Mouse (Mus musculus) midbrain, postnatal 0 days (tissue): ENCODE data around the gene Nr1h4. TPM values are rescaled to one million over a fixed set of nuclear protein-coding genes. Genes with fewer than 3 reads are reported as not detected.
A peak's percentile ranks its signal among the peaks of the same experiment; 100 is the strongest.

Experiments used
- ATAC-seq: fragments of 200-750 bp; cut with Nextera tagmentation; 2 replicates; pipeline ENCODE4 v1.8.0; 2017; ENCODE audit warnings: moderate number of reproducible peaks, mild to moderate bottlenecking, moderate TSS enrichment, moderate library complexity; ENCODE audit not compliant: low FRiP score
- DNase-seq: peaks from one replicate; pipeline ENCODE4 v3.0.0-alpha.2; 2015; ENCODE audit warnings: low spot score
- H3K27ac ChIP-seq: fragments of 300-500 bp; sonication (generic); 2 replicates; pipeline ENCODE4 v1.5.1; 2014; ENCODE audit warnings: low read depth, mild to moderate bottlenecking, low read length, mixed read lengths
- H3K27me3 ChIP-seq: fragments of 300-500 bp; sonication (generic); 2 replicates; pipeline ENCODE4 v1.6.1; 2014; ENCODE audit warnings: low read length, control low read depth, mixed read lengths; ENCODE audit not compliant: insufficient read depth
- H3K36me3 ChIP-seq: fragments of 300-500 bp; sonication (generic); 2 replicates; pipeline ENCODE4 v1.6.1; 2014; ENCODE audit warnings: low read length, control low read depth, mixed read lengths; ENCODE audit not compliant: insufficient read depth
- H3K4me1 ChIP-seq: fragments of 300-500 bp; sonication (generic); 2 replicates; pipeline ENCODE4 v1.6.1; 2014; ENCODE audit warnings: mild to moderate bottlenecking, control low read depth, antibody characterized with exemption, low read length, mixed read lengths; ENCODE audit not compliant: insufficient read depth
- H3K4me2 ChIP-seq: fragments of 300-500 bp; sonication (generic); 2 replicates; pipeline ENCODE4 v1.6.1; 2014; ENCODE audit warnings: low read depth, mild to moderate bottlenecking, low read length, mixed read lengths; ENCODE audit not compliant: poor library complexity, severe bottlenecking
- H3K4me3 ChIP-seq: fragments of 300-500 bp; sonication (generic); 2 replicates; pipeline ENCODE4 v1.5.1; 2014; ENCODE audit warnings: low read depth, mild to moderate bottlenecking, low read length, moderate library complexity
- H3K9ac ChIP-seq: fragments of 300-500 bp; sonication (generic); replicated peaks from 2 replicates; pipeline ENCODE4 v1.6.1; 2014; ENCODE audit warnings: mild to moderate bottlenecking, low read length, moderate library complexity, mixed read lengths; ENCODE audit not compliant: poor library complexity, severe bottlenecking
- H3K9me3 ChIP-seq: fragments of 300-500 bp; sonication (generic); 2 replicates; pipeline ENCODE4 v1.6.1; 2016; ENCODE audit warnings: low read length, control low read depth
- CTCF ChIP-seq: IDR thresholded peaks from 2 replicates; pipeline ENCODE4 v1.5.1; 2016; ENCODE audit warnings: antibody characterized with exemption, mild to moderate bottlenecking
- WGBS: fragments of 180-500 bp; shearing (Covaris S2); extraction: QIAGEN DNeasy Blood & Tissue Kit; methylation state at CpG from one replicate; pipeline ENCODE4 v1.1.7; 2014; 5-methylcytosine and 5-hydroxymethylcytosine counted together
- polyA plus RNA-seq: library from polyadenylated mRNA; unstranded; fragments of >200 nt; fragmentation: Nextera tagmentation; extraction: Ambion mirVana; gene quantifications from 2 replicates; pipeline ENCODE4 v1.2.1, GENCODE M21; 2015
- total RNA-seq: library from RNA; depleted of rRNA; stranded (reverse); fragments of >200 nt; gene quantifications from 2 replicates; pipeline ENCODE4 v1.2.3, GENCODE M21; 2014

Gene Nr1h4
- total and polyA plus RNA-seq, 2 experiments from 2014 or later = not detected

DNA sequence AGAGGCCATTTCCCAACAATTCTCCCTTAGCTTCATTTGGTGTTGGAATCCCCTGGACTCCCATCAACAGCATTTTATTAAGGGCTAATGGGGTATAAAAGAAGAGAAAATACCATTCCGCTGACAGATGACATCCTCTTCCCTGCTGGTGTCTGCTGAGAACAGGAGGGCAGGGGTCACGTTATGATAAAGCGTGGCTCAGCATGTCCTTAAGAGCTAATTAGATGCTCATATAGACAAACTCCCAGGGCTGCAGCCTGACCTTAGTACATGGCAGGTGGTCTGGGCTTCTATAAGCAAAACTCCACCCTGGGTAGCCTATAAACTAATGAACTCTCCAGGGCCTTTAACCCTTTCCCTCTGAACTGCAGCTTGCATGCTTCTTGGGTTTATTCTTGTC, 42.1 kb downstream of the Nr1h4 start:
- Histone ChIP-seq H3K9ac (no peak overlapping the region), H3K36me3 (no peaks in the 10 kb centered on the region), H3K27me3 (no peaks in the 10 kb centered on the region), H3K4me3 (no peak overlapping the region), H3K27ac (no peak overlapping the region), H3K4me1 (no peaks in the 10 kb centered on the region), H3K4me2 (no peak overlapping the region), H3K9me3 (no peaks in the 10 kb centered on the region)
- DNase-seq (no peak), ATAC-seq (no peak)
- no peak for TF ChIP-seq CTCF
- WGBS = 39% methylated on average over 3 of the region's 3 CpGs

DNA sequence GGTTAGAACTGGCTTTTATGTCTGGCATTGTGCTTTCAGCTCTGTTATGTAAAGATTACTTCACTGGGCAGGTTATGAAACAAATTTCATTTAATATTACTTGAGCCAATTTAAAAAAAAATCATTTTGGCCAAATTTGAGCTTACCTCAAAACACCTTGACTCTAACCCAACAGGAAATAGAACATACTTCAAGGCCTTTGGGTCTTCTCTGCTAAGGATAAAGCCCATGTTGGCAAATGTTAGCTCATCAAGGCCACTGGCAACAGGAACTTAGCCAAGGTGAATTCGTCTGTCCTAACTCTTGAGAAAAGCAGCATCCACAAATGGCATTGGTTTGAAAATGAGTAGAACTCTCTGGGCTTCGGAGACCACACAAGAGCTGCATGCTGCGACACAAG, 43.1 kb downstream of the Nr1h4 start:
- TF ChIP-seq CTCF = no peak
- Histone ChIP-seq H3K27me3 (no peaks in the 10 kb centered on the region), H3K4me3 (no peak overlapping the region), H3K36me3 (no peaks in the 10 kb centered on the region), H3K27ac (no peak overlapping the region), H3K9me3 (no peaks in the 10 kb centered on the region), H3K9ac (no peak overlapping the region), H3K4me2 (no peak overlapping the region), H3K4me1 (no peaks in the 10 kb centered on the region)
- 85% methylated on average over 3 of the region's 3 CpGs for WGBS
- DNase-seq (no peak), ATAC-seq (no peak)

DNA sequence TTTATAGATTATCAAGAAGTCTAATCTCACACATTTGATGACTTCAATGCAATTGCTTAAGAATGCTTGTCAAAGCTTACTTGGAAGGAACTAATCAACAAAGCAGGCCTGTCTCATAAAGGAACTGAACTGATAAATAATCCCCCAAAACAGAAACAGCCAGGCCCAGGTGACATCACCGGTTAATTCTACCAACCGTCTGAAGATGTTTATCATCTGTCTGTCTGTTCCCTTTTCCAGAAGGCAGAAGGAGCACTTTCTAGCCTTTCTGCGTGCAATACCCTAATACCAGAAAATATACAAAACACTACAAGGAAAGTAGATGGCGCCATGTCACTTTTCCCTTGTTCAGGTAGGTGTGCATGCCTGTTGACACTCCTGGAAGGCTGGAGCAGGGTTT, 43.9 kb downstream of the Nr1h4 start:
- Histone ChIP-seq H3K9me3 (no peaks in the 10 kb centered on the region), H3K36me3 (no peaks in the 10 kb centered on the region), H3K4me2 (no peak overlapping the region), H3K4me3 (no peak overlapping the region), H3K27ac (no peak overlapping the region), H3K4me1 (no peaks in the 10 kb centered on the region), H3K9ac (no peak overlapping the region), H3K27me3 (no peaks in the 10 kb centered on the region)
- ATAC-seq (no peak), DNase-seq (no peak)
- peak; percentile 13; the same call in 1 of the 2 replicates for TF ChIP-seq CTCF
- WGBS = 91% methylated on average over 4 of the region's 4 CpGs

DNA sequence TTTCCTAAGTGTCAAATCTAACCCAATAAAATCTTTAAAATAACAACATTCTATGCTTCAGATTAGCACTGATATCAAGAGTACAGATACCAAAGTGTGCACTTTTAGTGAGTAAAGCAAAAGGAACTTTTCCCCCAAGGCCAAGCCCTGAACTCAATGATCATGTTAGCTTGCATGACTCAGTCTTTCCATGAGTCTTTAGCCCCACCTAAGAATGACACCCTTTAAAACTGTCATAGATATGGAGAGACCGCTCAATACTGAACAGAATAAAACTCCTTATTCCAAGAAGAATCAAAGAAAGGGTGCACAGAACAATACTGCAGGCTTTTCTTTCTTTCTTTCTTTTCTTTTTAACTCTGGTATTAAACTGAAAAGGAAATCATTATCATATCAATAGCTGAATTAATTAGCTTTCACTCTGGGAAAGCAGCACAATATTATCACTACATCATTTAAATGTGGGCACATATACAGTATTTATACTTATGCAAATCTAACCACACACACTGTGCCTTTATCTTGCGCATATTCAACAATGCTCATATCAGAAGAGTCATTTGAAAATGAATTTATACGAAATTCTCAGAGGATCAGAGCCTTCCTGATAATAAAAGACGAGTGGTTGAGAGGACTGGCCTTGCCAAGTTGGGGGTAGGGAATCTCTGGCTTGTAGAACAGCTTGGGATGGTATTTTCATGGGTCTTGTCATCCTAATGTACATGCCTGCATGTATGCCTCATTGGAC, 46.2 kb downstream of the Nr1h4 start:
- no peaks in the 10 kb centered on the region for H3K27me3 ChIP-seq
- no peak for TF ChIP-seq CTCF
- no peak for DNase-seq
- H3K9ac ChIP-seq = no peak overlapping the region
- H3K27ac ChIP-seq = no peak overlapping the region
- no peak overlapping the region for H3K4me3 ChIP-seq
- no peak overlapping the region for H3K4me2 ChIP-seq
- no peaks in the 10 kb centered on the region for H3K36me3 ChIP-seq
- ATAC-seq = no peak
- H3K9me3 ChIP-seq = no peaks in the 10 kb centered on the region
- H3K4me1 ChIP-seq = no peaks in the 10 kb centered on the region
- 22% methylated on average over 4 of the region's 4 CpGs for WGBS

DNA sequence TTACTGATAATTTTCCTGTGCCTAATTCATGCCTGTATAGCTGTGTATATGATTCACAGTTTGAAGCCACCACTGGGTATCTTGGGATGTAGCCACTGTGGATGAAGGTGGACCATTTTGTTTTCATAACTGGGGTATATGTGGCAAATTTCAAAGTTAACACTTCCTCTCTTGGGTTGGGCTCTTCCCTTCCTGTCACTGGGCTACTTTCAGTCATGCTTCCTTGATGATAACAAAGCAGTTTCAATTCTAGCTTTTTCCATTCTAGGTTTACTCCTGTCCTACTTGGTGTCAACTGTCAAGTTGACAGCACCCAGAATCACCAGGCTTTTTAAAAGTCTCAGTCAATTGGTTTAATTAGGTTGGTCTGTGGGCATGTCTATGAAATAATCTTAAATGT, 48.5 kb downstream of the Nr1h4 start:
- H3K36me3 ChIP-seq = no peaks in the 10 kb centered on the region
- no peaks in the 10 kb centered on the region for H3K4me1 ChIP-seq
- no peak for ATAC-seq
- H3K9ac ChIP-seq = no peak overlapping the region
- no peak overlapping the region for H3K4me2 ChIP-seq
- no peak for DNase-seq
- H3K27ac ChIP-seq = no peak overlapping the region
- H3K9me3 ChIP-seq = no peaks in the 10 kb centered on the region
- H3K27me3 ChIP-seq = no peaks in the 10 kb centered on the region
- TF ChIP-seq CTCF = no peak
- H3K4me3 ChIP-seq = no peak overlapping the region

DNA sequence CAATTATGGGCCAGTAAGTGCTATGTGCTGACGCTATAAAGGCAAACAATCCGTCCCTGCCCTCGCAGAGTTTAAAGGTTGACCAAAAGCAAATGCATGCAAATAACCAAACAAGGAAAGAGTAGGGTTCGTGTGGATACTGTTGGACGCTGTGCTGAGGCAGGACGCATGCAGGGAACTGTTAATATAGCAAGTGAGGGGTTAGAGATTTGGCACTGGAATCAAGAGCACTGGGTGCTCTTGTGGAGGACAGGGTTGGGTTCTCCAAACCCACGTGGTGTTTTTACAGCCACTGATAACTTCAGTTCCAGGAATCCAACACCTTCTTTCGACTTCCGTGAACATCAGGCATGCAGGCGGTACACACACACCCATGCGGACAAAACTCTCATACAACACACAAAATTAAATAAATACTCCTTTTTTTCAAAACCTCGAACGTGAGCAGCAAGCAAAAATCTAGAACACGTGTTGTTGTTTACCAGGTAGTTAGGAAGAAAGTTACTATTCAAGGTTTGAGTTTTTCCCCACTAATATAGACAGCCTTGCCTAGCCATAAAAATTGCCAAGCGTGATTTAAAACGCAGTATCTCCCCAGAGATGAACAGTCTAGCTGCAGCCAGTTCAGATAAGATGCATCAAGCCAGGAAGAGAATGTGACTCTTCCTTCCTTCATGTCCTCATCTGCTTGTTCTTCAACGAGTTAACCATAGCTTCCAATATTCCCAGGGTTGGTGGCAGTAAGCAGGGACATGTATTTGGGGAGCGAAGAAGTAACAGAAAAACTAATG, 49.4 kb downstream of the Nr1h4 start:
- no peak for ATAC-seq
- H3K4me3 ChIP-seq = no peak overlapping the region
- no peak overlapping the region for H3K4me2 ChIP-seq
- 88% methylated on average over 18 of the region's 18 CpGs for WGBS
- no peaks in the 10 kb centered on the region for H3K36me3 ChIP-seq
- H3K27ac ChIP-seq = no peak overlapping the region
- H3K9me3 ChIP-seq = no peaks in the 10 kb centered on the region
- H3K4me1 ChIP-seq = no peaks in the 10 kb centered on the region
- H3K9ac ChIP-seq = no peak overlapping the region
- H3K27me3 ChIP-seq = no peaks in the 10 kb centered on the region
- DNase-seq = no peak
- no peak for TF ChIP-seq CTCF
